Mouse (Mus musculus): ENCODE results near the gene Polr1e. TPM values are rescaled to one million over a fixed set of nuclear protein-coding genes. Genes with fewer than 3 reads are reported as not detected.

The Polr1e gene
- polyA plus RNA-seq, 1 experiment from 2014 or later, result 42.7 TPM

GRCm38 (mm10) chr4:45011581-45012104 lies 6.7 kb upstream of the Polr1e start:
- WGBS, result under 1% methylated on average over 31 of the region's 31 CpGs
- peak; percentile 76 for ATAC-seq (ENCODE audit: borderline replicate concordance, extremely low read depth, low FRiP score, low TSS enrichment)
- H3K4me2 ChIP-seq, result peak overlapping the region; percentile 71

GRCm38 (mm10) chr4:45012105-45012975 lies 6.0 kb upstream of the Polr1e start, which contains the start of gene Zbtb5:
TSS of gene Zbtb5 (minus strand) at chr4:45012412.
- WGBS, result 1% methylated on average over 51 of the region's 63 CpGs
- ATAC-seq (ENCODE audit: borderline replicate concordance, extremely low read depth, low FRiP score, low TSS enrichment), result peak; percentile 99
- H3K4me1 ChIP-seq, result peaks cover 20% of the 10 kb centered on the region
- no peaks in the 10 kb centered on the region for H3K36me3 ChIP-seq
- peak within 1 kb of the TSS; percentile 99 for H3K27ac ChIP-seq
- H3K9ac ChIP-seq, result peak within 1 kb of the TSS; percentile 94
- no peaks in the 10 kb centered on the region for H3K9me3 ChIP-seq
- H3K27me3 ChIP-seq, result no peaks in the 10 kb centered on the region
- H3K4me3 ChIP-seq, result peak within 1 kb of the TSS; percentile 94
- H3K4me2 ChIP-seq, result peak within 1 kb of the TSS; percentile 74

More at GRCm38 (mm10) chr4:45011581-45012104, 6.7 kb upstream of the Polr1e start:
- Histone ChIP-seq H3K27me3 (no peaks in the 10 kb centered on the region), H3K9me3 (no peaks in the 10 kb centered on the region), H3K4me3 (peak overlapping the region; percentile 94), H3K27ac (peak overlapping the region; percentile 99), H3K9ac (peak overlapping the region; percentile 94), H3K36me3 (no peaks in the 10 kb centered on the region), H3K4me1 (peaks cover 20% of the 10 kb centered on the region)

GRCm38 (mm10) chr4:45013031-45013431 lies 5.4 kb upstream of the Polr1e start:
- no peak for ATAC-seq (ENCODE audit: borderline replicate concordance, extremely low read depth, low FRiP score, low TSS enrichment)
- peaks cover 23% of the 10 kb centered on the region for H3K4me1 ChIP-seq
- H3K36me3 ChIP-seq, result no peaks in the 10 kb centered on the region
- no peaks in the 10 kb centered on the region for H3K9me3 ChIP-seq
- 1% methylated on average over 13 of the region's 13 CpGs for WGBS
- peak overlapping the region; percentile 72 for H3K27ac ChIP-seq
- no peaks in the 10 kb centered on the region for H3K27me3 ChIP-seq
- H3K4me3 ChIP-seq, result peak overlapping the region; percentile 73
- peak overlapping the region; percentile 81 for H3K9ac ChIP-seq
- peak overlapping the region; percentile 74 for H3K4me2 ChIP-seq

GRCm38 (mm10) chr4:45013537-45013936 lies 4.8 kb upstream of the Polr1e start:
- no peaks in the 10 kb centered on the region for H3K27me3 ChIP-seq
- 5% methylated on average over 2 of the region's 2 CpGs for WGBS
- H3K4me1 ChIP-seq, result peaks cover 25% of the 10 kb centered on the region
- H3K9me3 ChIP-seq, result no peaks in the 10 kb centered on the region
- no peak for ATAC-seq (ENCODE audit: borderline replicate concordance, extremely low read depth, low FRiP score, low TSS enrichment)
- peak overlapping the region; percentile 81 for H3K9ac ChIP-seq
- peak overlapping the region; percentile 74 for H3K4me2 ChIP-seq
- no peaks in the 10 kb centered on the region for H3K36me3 ChIP-seq
- H3K4me3 ChIP-seq, result peak overlapping the region; percentile 73
- peak overlapping the region; percentile 72; the same call in 1 of the 2 replicates for H3K27ac ChIP-seq

DNA sequence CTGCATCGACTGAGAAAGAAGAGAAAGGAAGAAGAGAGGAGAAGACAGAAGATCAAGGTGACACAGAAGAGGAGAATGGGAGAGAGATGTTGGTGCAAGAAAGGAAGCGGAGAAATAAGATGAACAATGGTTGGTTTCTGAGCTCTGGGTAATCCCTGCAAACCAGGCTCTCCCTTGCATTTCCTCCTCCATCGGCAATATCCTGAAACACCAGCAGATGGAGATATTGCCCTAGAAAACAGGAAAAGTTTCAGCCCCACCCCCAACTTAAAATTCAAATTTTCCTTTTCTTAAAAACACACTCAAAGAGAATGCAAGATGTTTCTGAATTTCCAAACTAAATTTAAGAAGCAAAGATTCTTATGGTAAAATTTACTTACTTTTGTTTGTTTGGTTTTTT lies 2.8 kb upstream of the Polr1e start:
- Histone ChIP-seq H3K4me1 (peaks cover 31% of the 10 kb centered on the region), H3K4me2 (no peak overlapping the region), H3K27me3 (no peaks in the 10 kb centered on the region), H3K9me3 (no peaks in the 10 kb centered on the region), H3K36me3 (no peaks in the 10 kb centered on the region), H3K9ac (no peak overlapping the region), H3K27ac (no peak overlapping the region), H3K4me3 (no peak overlapping the region)
- no peak for ATAC-seq (ENCODE audit: borderline replicate concordance, extremely low read depth, low FRiP score, low TSS enrichment)
- 13% methylated on average over 3 of the region's 3 CpGs for WGBS

DNA sequence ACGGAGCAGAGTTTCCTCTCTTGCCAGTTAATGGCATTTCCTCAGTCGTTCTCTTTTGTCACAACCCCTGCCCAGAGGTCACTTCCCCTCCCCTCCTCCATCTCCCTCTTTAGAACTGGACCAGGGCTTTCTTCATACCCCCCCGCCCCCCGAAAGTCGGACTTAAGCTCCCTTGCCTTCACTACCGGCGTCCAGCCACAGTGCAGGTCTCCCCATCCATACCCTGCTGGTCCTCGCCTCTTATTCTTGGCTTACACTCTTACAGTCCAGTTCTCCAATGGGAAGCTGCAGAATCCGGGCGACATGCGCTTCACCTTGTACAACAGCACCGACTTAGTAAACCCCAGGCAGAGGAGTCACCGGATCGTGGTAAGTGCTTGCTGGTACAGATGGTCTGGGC lies 626 bp downstream of the Polr1e start:
- Histone ChIP-seq H3K9me3 (no peaks in the 10 kb centered on the region), H3K9ac (peak overlapping the region; percentile 59), H3K27me3 (no peaks in the 10 kb centered on the region), H3K4me2 (peak overlapping the region; percentile 94), H3K4me1 (peaks cover 19% of the 10 kb centered on the region), H3K27ac (no peak overlapping the region), H3K36me3 (peaks cover 8% of the 10 kb centered on the region; the same call in 1 of the 2 replicates), H3K4me3 (peak overlapping the region; percentile 68)
- 1% methylated on average over 14 of the region's 14 CpGs for WGBS
- ATAC-seq (ENCODE audit: borderline replicate concordance, extremely low read depth, low FRiP score, low TSS enrichment), result no peak

- Histone ChIP-seq H3K4me1 (no peaks in the 10 kb centered on the region), H3K27ac (no peak overlapping the region), H3K36me3 (peaks cover 14% of the 10 kb centered on the region; the same call in 1 of the 2 replicates), H3K4me3 (no peak overlapping the region), H3K9me3 (no peaks in the 10 kb centered on the region), H3K27me3 (no peaks in the 10 kb centered on the region), H3K4me2 (no peak overlapping the region), H3K9ac (no peak overlapping the region)
- no peak for ATAC-seq (ENCODE audit: borderline replicate concordance, extremely low read depth, low FRiP score, low TSS enrichment)
- 85% methylated on average over 4 of the region's 4 CpGs for WGBS
These were observed 8.1 kb downstream of the Polr1e start for GRCm38 (mm10) chr4:45026459-45026858.

DNA sequence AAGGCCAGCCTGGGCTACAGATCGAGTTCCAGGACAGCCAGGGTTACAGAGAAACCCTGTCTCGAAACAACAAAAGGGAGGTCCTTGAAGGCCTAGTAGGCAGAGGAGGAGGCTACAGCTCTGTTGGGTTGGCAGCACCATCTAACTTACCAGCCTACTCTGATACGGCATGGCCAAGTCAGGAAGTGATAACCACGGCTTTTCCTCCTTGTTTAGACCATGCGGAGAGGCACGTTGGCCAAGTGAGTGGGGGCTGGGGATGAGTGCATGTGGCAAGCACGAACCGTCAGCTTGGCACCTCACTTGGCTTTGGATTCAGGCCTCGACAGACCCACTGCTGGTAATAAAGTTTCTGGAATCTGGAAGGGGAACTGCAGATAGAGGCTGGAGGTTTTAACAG lies 14.2 kb downstream of the Polr1e start:
- H3K36me3 ChIP-seq, result peaks cover 22% of the 10 kb centered on the region
- no peak for ATAC-seq (ENCODE audit: borderline replicate concordance, extremely low read depth, low FRiP score, low TSS enrichment)

GRCm38 (mm10) chr4:45034693-45035628 lies 16.6 kb downstream of the Polr1e start:
- Histone ChIP-seq H3K4me2 (no peak overlapping the region), H3K27ac (no peak overlapping the region), H3K9me3 (no peaks in the 10 kb centered on the region), H3K36me3 (peaks cover 22% of the 10 kb centered on the region), H3K4me1 (peaks cover 8% of the 10 kb centered on the region; the same call in 1 of the 2 replicates), H3K27me3 (no peaks in the 10 kb centered on the region), H3K4me3 (no peak overlapping the region), H3K9ac (no peak overlapping the region)
- ATAC-seq (ENCODE audit: borderline replicate concordance, extremely low read depth, low FRiP score, low TSS enrichment), result no peak
- WGBS, result 41% methylated on average over 16 of the region's 16 CpGs

More for the DNA sequence above, 14.2 kb downstream of the Polr1e start:
- Histone ChIP-seq H3K9ac (no peak overlapping the region), H3K4me1 (peaks cover 5% of the 10 kb centered on the region; the same call in 1 of the 2 replicates), H3K27me3 (no peaks in the 10 kb centered on the region), H3K4me2 (no peak overlapping the region), H3K4me3 (no peak overlapping the region), H3K27ac (no peak overlapping the region), H3K9me3 (no peaks in the 10 kb centered on the region)
- 80% methylated on average over 9 of the region's 9 CpGs for WGBS

GRCm38 (mm10) chr4:45036048-45036447 lies 17.7 kb downstream of the Polr1e start:
- H3K27ac ChIP-seq, result no peak overlapping the region
- H3K4me3 ChIP-seq, result no peak overlapping the region
- H3K9ac ChIP-seq, result no peak overlapping the region
- peaks cover 29% of the 10 kb centered on the region for H3K36me3 ChIP-seq
- H3K4me2 ChIP-seq, result no peak overlapping the region
- H3K27me3 ChIP-seq, result no peaks in the 10 kb centered on the region
- peaks cover 8% of the 10 kb centered on the region; the same call in 1 of the 2 replicates for H3K4me1 ChIP-seq
- ATAC-seq (ENCODE audit: borderline replicate concordance, extremely low read depth, low FRiP score, low TSS enrichment), result no peak
- WGBS, result 85% methylated on average over 10 of the region's 10 CpGs
- H3K9me3 ChIP-seq, result no peaks in the 10 kb centered on the region

DNA sequence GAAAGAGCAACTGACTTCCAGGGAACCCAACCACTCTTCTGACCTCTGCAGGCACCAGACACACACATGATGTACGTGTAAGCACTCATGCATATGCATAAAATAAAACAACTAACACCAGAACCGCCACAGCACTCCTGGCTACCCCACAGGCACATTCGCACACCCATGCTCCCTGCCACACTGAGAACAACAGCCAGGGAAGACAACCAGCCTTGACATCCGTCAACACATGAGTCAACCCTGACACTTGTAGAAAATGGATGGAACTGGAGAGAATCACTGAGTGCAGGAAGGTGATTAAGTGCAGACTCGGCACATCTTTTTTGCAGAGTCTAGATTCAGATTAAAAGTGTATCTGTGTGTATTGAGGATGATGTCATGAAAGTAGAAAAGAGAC lies 18.2 kb downstream of the Polr1e start:
- H3K4me1 ChIP-seq, result peaks cover 8% of the 10 kb centered on the region; the same call in 1 of the 2 replicates
- WGBS, result 81% methylated on average over 5 of the region's 5 CpGs
- no peaks in the 10 kb centered on the region for H3K27me3 ChIP-seq
- H3K27ac ChIP-seq, result no peak overlapping the region
- no peak overlapping the region for H3K4me3 ChIP-seq
- no peak overlapping the region for H3K9ac ChIP-seq
- H3K4me2 ChIP-seq, result no peak overlapping the region
- no peak for ATAC-seq (ENCODE audit: borderline replicate concordance, extremely low read depth, low FRiP score, low TSS enrichment)
- peaks cover 26% of the 10 kb centered on the region for H3K36me3 ChIP-seq
- H3K9me3 ChIP-seq, result no peaks in the 10 kb centered on the region

Data from lung, embryonic 15.5 days (tissue).